Mouse (Mus musculus) CH12.LX (cell line): ENCODE results near the gene Nbeal1. TPM values are rescaled to one million over a fixed set of nuclear protein-coding genes. Genes with fewer than 3 reads are reported as not detected.

Source experiments
- DNase-seq: peaks from one replicate; pipeline ENCODE4 v3.0.0-alpha.2; 2013; ENCODE audit errors: extremely low read depth
- H3K27ac ChIP-seq: 2 replicates; pipeline ENCODE4 v1.5.1; 2012; ENCODE audit warnings: low read depth, mild to moderate bottlenecking, control low read depth, moderate library complexity; ENCODE audit not compliant: insufficient read depth
- H3K27me3 ChIP-seq: replicated peaks from 2 replicates; pipeline ENCODE3; 2012; ENCODE audit warnings: inconsistent platforms
- H3K36me3 ChIP-seq, 2 experiments: replicated peaks in 1 of 2; 2 replicates each; pipeline versions ENCODE3 to v1.6.1; 2012; ENCODE audit warnings: inconsistent platforms in 1 of 2, low read length in 1 of 2, mild to moderate bottlenecking in 1 of 2, mixed read lengths in 1 of 2, moderate library complexity in 1 of 2; ENCODE audit not compliant: control insufficient read depth in 1 of 2, insufficient read depth in 1 of 2
- H3K4me1 ChIP-seq, 2 experiments: 2 replicates each; pipeline ENCODE4 v1.6.1; 2012; ENCODE audit warnings: inconsistent platforms in 1 of 2, moderate library complexity in 1 of 2; ENCODE audit not compliant: insufficient read depth in 2 of 2, control insufficient read depth in 1 of 2
- H3K4me2 ChIP-seq: 2 replicates; pipeline ENCODE4 v1.6.1; 2012; ENCODE audit warnings: low read depth, mild to moderate bottlenecking, control low read depth; ENCODE audit not compliant: poor library complexity, insufficient read depth, severe bottlenecking
- H3K4me3 ChIP-seq, 3 experiments: fragments of 150-350 bp in 1 of 3; sonication (generic) in 1 of 3; replicated peaks in 1 of 3; 2 replicates each; pipeline versions ENCODE3 to v1.5.1; 2011 to 2012; ENCODE audit warnings: low read depth in 2 of 3, low read length in 2 of 3, mild to moderate bottlenecking in 2 of 3, moderate library complexity in 2 of 3, control low read depth in 1 of 3, improper control_type of control experiment in 1 of 3, inconsistent platforms in 1 of 3, mixed read lengths in 1 of 3; ENCODE audit not compliant: poor library complexity in 1 of 3
- H3K79me2 ChIP-seq: replicated peaks from 2 replicates; pipeline ENCODE4 v1.6.1; 2012; ENCODE audit warnings: mild to moderate bottlenecking, moderate library complexity; ENCODE audit not compliant: control insufficient read depth, poor library complexity, insufficient read depth, severe bottlenecking; ENCODE audit errors: extremely low read depth
- H3K9ac ChIP-seq: 2 replicates; pipeline ENCODE4 v1.6.1; 2012; ENCODE audit warnings: low read depth, mild to moderate bottlenecking, control low read depth, moderate library complexity; ENCODE audit not compliant: insufficient read depth
- H3K9me3 ChIP-seq: replicated peaks from 2 replicates; pipeline ENCODE3; 2012; ENCODE audit warnings: low read length, inconsistent platforms, mixed read lengths
- CTCF ChIP-seq, 2 experiments: IDR thresholded peaks in 1 of 2; conservative IDR thresholded peaks in 1 of 2; 2 replicates each; pipeline ENCODE4 v1.5.1; 2011 to 2012; ENCODE audit warnings: low read depth in 2 of 2, low read length in 2 of 2, improper control_type of control experiment in 1 of 2, inconsistent platforms in 1 of 2, mild to moderate bottlenecking in 1 of 2, moderate library complexity in 1 of 2
- GABPA ChIP-seq: IDR thresholded peaks from 2 replicates; pipeline ENCODE4 v1.6.1; 2012; ENCODE audit warnings: low read depth, low read length, improper control_type of control experiment, inconsistent platforms; ENCODE audit not compliant: insufficient replicate concordance
- JUND ChIP-seq: conservative IDR thresholded peaks from 2 replicates; pipeline ENCODE4 v1.6.1; 2011; ENCODE audit warnings: low read depth, low read length, improper control_type of control experiment
- KAT2A ChIP-seq: IDR thresholded peaks from 2 replicates; pipeline ENCODE4 v1.6.1; 2012; ENCODE audit warnings: low read length, improper control_type of control experiment, inconsistent platforms; ENCODE audit not compliant: insufficient replicate concordance
- MAX ChIP-seq: IDR thresholded peaks from 2 replicates; pipeline ENCODE4 v1.6.1; 2011; ENCODE audit warnings: low read length, improper control_type of control experiment
- PAX5 ChIP-seq: IDR thresholded peaks from 2 replicates; pipeline ENCODE4 v1.6.1; 2012; ENCODE audit warnings: low read length, inconsistent platforms, mixed read lengths
- POLR2AphosphoS2 ChIP-seq: IDR thresholded peaks from 2 replicates; pipeline ENCODE4 v1.6.1; 2011; ENCODE audit warnings: low read depth, low read length, improper control_type of control experiment
- RAD21 ChIP-seq: IDR thresholded peaks from 2 replicates; pipeline ENCODE4 v1.6.1; 2011; ENCODE audit warnings: low read depth, mild to moderate bottlenecking, low read length, improper control_type of control experiment, moderate library complexity
- USF2 ChIP-seq: conservative IDR thresholded peaks from 2 replicates; pipeline ENCODE4 v1.6.1; 2011; ENCODE audit warnings: low read depth, low read length, improper control_type of control experiment
- ZC3H11A ChIP-seq: IDR thresholded peaks from 2 replicates; pipeline ENCODE4 v1.6.1; 2012; ENCODE audit warnings: low read depth, mild to moderate bottlenecking, inconsistent platforms, low read length, improper control_type of control experiment
- ZNF384 ChIP-seq: IDR thresholded peaks from 2 replicates; pipeline ENCODE4 v1.6.1; 2012; ENCODE audit warnings: low read depth, low read length, improper control_type of control experiment, inconsistent platforms
- dilution Hi-C: fragments of 300-500 bp; cut with MboI; formaldehyde crosslinking; loops from 2 replicates; pipeline ENCODE4 v1.14.3; 2020; ENCODE audit warnings: low sequenced_read_pairs; ENCODE audit not compliant: extremely low pct_unique_long_range_greater_than_20kb, extremely low pct_ligation_motif_present
- in situ Hi-C: fragments of 300-500 bp; cut with MboI; formaldehyde crosslinking; loops from 3 replicates; pipeline ENCODE4 v1.14.3; 2019; ENCODE audit warnings: low sequenced_read_pairs, low pct_ligation_motif_present, low pct_unique_long_range_greater_than_20kb, mixed read lengths
- polyA plus RNA-seq: library from polyadenylated mRNA; unstranded; fragments of >175 nt; gene quantifications from 2 replicates; pipeline ENCODE4 v1.2.1, GENCODE M21; 2012; ENCODE audit warnings: low read depth; ENCODE audit not compliant: insufficient read length
- total RNA-seq, 2 experiments: library from RNA; depleted of rRNA; stranded (reverse); fragments of 300-350 nt in 1 of 2; fragments of >200 nt in 1 of 2; gene quantifications; 2 replicates each; pipeline ENCODE4 v1.2.3; 2012 to 2014

Nbeal1 gene
- total and polyA plus RNA-seq, 3 experiments = 0.47 to 2.5 (median 0.50) TPM

DNA sequence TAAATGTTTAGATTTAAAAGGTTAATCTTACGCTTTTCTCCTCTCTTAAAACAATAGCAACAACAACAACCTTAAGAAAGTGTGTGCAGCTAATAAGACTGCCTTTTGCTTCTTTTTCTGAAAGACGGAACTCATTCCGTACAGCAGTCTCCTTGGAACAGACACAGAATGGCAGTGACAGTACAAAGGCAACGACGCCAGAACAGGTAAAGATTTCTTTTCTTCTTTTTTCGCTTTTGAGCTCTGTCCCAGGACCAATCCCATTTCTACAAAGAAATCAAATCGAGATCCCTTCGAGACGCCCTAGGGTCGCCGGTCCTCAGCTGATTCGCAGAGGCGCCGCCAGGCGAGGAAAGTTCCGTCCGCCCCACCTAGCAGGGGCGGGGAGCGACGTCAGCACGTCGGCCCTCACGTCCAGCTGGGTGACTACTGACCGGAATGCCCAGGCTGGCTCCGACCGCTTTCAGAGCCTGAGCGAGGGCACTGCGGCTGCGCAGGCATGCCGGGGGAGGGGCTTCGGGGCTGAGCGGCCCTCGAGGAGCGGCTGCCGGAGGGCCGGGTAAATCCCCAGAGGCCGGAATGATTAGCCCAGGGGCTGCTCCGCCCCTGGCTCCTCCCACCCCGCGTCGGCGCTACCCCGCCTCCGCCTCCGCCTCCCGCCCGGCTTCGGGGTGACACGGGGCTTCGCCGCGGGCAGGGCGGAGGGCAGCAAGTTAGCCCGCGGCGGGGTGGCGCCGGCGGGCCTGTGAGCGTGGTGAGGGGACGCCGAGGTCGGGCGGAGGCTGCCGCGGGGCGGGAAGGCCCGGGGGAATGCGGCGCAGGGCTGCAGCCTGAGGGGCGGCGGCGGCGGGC lies at the start of gene Nbeal1 (continued):
- no peak for TF ChIP-seq JUND
- TF ChIP-seq, all 38 proteins: peak for 12

- H3K27me3 ChIP-seq = no peaks in the 10 kb centered on the region
- peaks cover 2 to 7% of the 10 kb centered on the region in 2 experiments for H3K36me3 ChIP-seq
- dilution Hi-C loops = no loop called here
- H3K4me2 ChIP-seq = no peak overlapping the region
- H3K79me2 ChIP-seq = no peaks in the 10 kb centered on the region
- no peak overlapping the region for H3K9ac ChIP-seq
- H3K9me3 ChIP-seq = no peaks in the 10 kb centered on the region
- H3K4me3 ChIP-seq = no peak overlapping the region
- in situ Hi-C loops = no loop called here
- no peak for TF ChIP-seq POLR2AphosphoS2
- TF ChIP-seq GABPA = no peak
- no peak for TF ChIP-seq KAT2A
- TF ChIP-seq ZNF384 = no peak
- no peak for TF ChIP-seq PAX5
- no peak for TF ChIP-seq RAD21
- TF ChIP-seq USF2 = no peak
- TF ChIP-seq MAX = no peak
- no peak for TF ChIP-seq ZC3H11A
- no peak overlapping the region for H3K27ac ChIP-seq
- no peaks in the 10 kb centered on the region for H3K4me1 ChIP-seq
- no peak for DNase-seq
Measured at GRCm38 (mm10) chr1:60137346-60137745, 43.1 kb upstream of the Nbeal1 start.

DNA sequence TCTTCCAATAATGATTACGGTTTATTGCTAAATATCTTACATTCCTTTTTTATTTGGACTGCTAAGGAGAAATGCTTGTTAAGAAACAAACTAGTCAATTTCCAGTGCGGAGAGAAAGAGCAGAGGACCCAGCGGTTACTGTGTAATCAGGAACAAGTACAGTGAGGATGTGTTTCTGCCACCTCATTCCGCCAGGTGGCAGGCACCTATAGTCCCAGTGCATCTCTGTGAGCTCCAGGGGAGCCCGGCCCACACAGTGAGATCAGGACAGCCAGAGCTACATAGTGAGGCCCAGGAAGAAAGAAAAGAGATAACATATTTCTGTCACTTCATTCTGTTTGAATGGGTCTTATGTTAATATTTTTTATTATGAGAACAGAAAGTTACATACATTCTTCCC lies 27.7 kb upstream of the Nbeal1 start:
- H3K9ac ChIP-seq = no peak overlapping the region
- DNase-seq = no peak
- no peaks in the 10 kb centered on the region for H3K4me1 ChIP-seq
- H3K4me2 ChIP-seq = no peak overlapping the region
- H3K9me3 ChIP-seq = no peaks in the 10 kb centered on the region
- TF ChIP-seq GABPA (no peak), CTCF (conservative IDR thresholded peaks at IDR 0.05 in 1 of 2, IDR thresholded peaks at IDR 0.05 in 1 of 2; ENCODE audit: low read depth in 2 of 2, low read length in 2 of 2) (0 out of 4 replicates have a peak, but pooled peaks of 1 of the 2 experiments have one; percentile 16)
- no peak overlapping the region for H3K4me3 ChIP-seq
- H3K27ac ChIP-seq = no peak overlapping the region
- peaks cover 0 to 6% of the 10 kb centered on the region in 2 experiments for H3K36me3 ChIP-seq
- no peaks in the 10 kb centered on the region for H3K79me2 ChIP-seq
- no peaks in the 10 kb centered on the region for H3K27me3 ChIP-seq
- in situ Hi-C loops (loop anchor here (10.0 to 25.0 kb wide), 2 partner anchors 122 to 710 kb away; no protein-coding TSS in a partner anchor), dilution Hi-C loops (no loop called here)
